Comparison of ENCODE assay signal across 16 mouse cellular contexts in the genomic region with DNA sequence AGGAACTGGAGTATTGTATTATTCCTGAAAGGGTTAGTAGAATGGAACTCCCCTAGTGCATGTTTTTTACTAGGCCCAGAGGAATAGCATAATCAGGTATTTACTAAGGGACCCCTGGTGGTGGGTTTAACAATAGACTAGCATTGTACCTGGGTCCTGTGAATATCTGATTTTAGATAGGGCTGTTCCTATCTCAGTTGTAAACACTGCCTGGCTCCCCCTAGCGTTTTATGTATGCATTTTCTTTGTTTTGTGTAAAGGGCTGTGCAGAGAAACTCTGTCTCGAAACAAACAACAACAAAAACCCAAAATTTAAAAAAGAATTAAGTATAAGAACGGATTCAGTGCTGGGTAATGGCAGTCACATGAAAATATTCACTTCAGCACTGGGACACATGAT. TPM values are rescaled to one million over a fixed set of nuclear protein-coding genes. Genes with fewer than 3 reads are reported as not detected.
DNase-seq lines count a peak whose midpoint lies in the region; ATAC-seq and TF ChIP-seq lines count a peak whose summit lies in the region.
"Had no signal": no experiment of that assay in that cellular context is flagged by ENCODE, and none has a peak within 500 bp of the region (broad histone marks: within the 10 kb centered on the region; RNA-seq: fewer than 3 reads in every experiment).

No protein-coding gene starts in this region.

- no peak overlapping the region for H3K4me3 ChIP-seq in forebrain, postnatal 0 days (ENCODE audit: low read depth, low read length)
- H3K4me3 ChIP-seq in forebrain, embryonic 15.5 days: no peak overlapping the region
- H3K4me3 ChIP-seq in liver, adult 2 months (ENCODE audit: insufficient read depth, low read depth, low read length): no peak overlapping the region
- no peak overlapping the region for H3K4me3 ChIP-seq in liver, embryonic 11.5 days (ENCODE audit: low read depth, low read length)
- H3K4me3 ChIP-seq: liver, embryonic 15.5 days had no signal

- no peak for DNase-seq in forebrain, postnatal 0 days
- DNase-seq in liver, adult 2 months (ENCODE audit: extremely low read depth, low read depth, low spot score): peak; percentile 24
- DNase-seq in liver, embryonic 11.5 days (ENCODE audit: low spot score): no peak
- DNase-seq in 416B (ENCODE audit: low read depth): peak; percentile 39
- DNase-seq in Patski (ENCODE audit: low read depth, low spot score): no peak
- DNase-seq in urinary bladder, adult 18-20 months (ENCODE audit: low spot score in 2 of 2): no peak
- DNase-seq: adrenal gland, adult 8-10 months had no signal

- no peak for TF ChIP-seq POLR2A in liver, adult 2 months (IDR thresholded peaks at IDR 0.05; ENCODE audit: extremely low read depth, insufficient read depth, low read length)

- no peaks in the 10 kb centered on the region for H3K27me3 ChIP-seq in forebrain, postnatal 0 days (ENCODE audit: insufficient read depth, low read length)
- no peaks in the 10 kb centered on the region for H3K27me3 ChIP-seq in forebrain, embryonic 15.5 days
- no peaks in the 10 kb centered on the region for H3K27me3 ChIP-seq in liver, adult 2 months (ENCODE audit: control insufficient read depth, insufficient read depth, low read length)
- no peaks in the 10 kb centered on the region for H3K27me3 ChIP-seq in liver, embryonic 11.5 days (replicated peaks; ENCODE audit: control insufficient read depth, insufficient read depth, low read length)
- no peaks in the 10 kb centered on the region for H3K27me3 ChIP-seq in Patski
- H3K27me3 ChIP-seq: liver, embryonic 15.5 days had no signal

- POLR2A ChIA-PET in Patski (lab: Charles Lee): no interaction called here

- H3K4me2 ChIP-seq in forebrain, postnatal 0 days (ENCODE audit: low read depth): no peak overlapping the region
- no peak overlapping the region for H3K4me2 ChIP-seq in forebrain, embryonic 15.5 days (replicated peaks)
- no peak overlapping the region for H3K4me2 ChIP-seq in liver, embryonic 11.5 days
- H3K4me2 ChIP-seq: heart, embryonic 11.5 days; hindbrain, embryonic 14.5 days; liver, embryonic 15.5 days had no signal

- peak; percentile 52; the same call in 1 of the 2 replicates for TF ChIP-seq CTCF in forebrain, postnatal 0 days (IDR thresholded peaks at IDR 0.05; ENCODE audit: low read depth)
- TF ChIP-seq CTCF in liver, adult 2 months (IDR thresholded peaks at IDR 0.05; ENCODE audit: low read depth, low read length): no peak
- peak; percentile 43 for TF ChIP-seq CTCF in Patski (IDR thresholded peaks at IDR 0.05)

- no peaks in the 10 kb centered on the region for H3K36me3 ChIP-seq in forebrain, postnatal 0 days (ENCODE audit: insufficient read depth)
- no peaks in the 10 kb centered on the region for H3K36me3 ChIP-seq in forebrain, embryonic 15.5 days
- no peaks in the 10 kb centered on the region for H3K36me3 ChIP-seq in liver, adult 2 months (ENCODE audit: control insufficient read depth, insufficient read depth, low read length)
- H3K36me3 ChIP-seq in liver, embryonic 11.5 days (ENCODE audit: control insufficient read depth, insufficient read depth, low read length): no peaks in the 10 kb centered on the region
- H3K36me3 ChIP-seq: G1E; liver, embryonic 15.5 days had no signal

- ATAC-seq in forebrain, postnatal 0 days: no peak
- ATAC-seq in forebrain, embryonic 15.5 days (replicated peaks): no peak
- no peak for ATAC-seq in liver, embryonic 11.5 days (replicated peaks; ENCODE audit: low FRiP score)
- ATAC-seq in Patski: no peak
- ATAC-seq in inflammation-experienced regulatory T-cells, adult 6 months: no peak

- no peaks in the 10 kb centered on the region for H3K79me2 ChIP-seq in liver, adult 2 months (ENCODE audit: control insufficient read depth, insufficient read depth, low read length)

- WGBS in forebrain, postnatal 0 days: 61% methylated on average over 3 of the region's 3 CpGs
- WGBS in forebrain, embryonic 15.5 days: 62% methylated on average over 3 of the region's 3 CpGs
- WGBS in liver, adult 2 months: 62% methylated on average over 3 of the region's 3 CpGs
- 65% methylated on average over 3 of the region's 3 CpGs for WGBS in liver, embryonic 11.5 days

- CTCF ChIA-PET in Patski (lab: Charles Lee): no interaction called here

- in situ Hi-C loops in Patski (cut with MboI; ENCODE audit: low pct_unique_long_range_greater_than_20kb): no loop called here

- H3K9ac ChIP-seq in forebrain, postnatal 0 days: no peak overlapping the region
- no peak overlapping the region for H3K9ac ChIP-seq in forebrain, embryonic 15.5 days (replicated peaks)
- H3K9ac ChIP-seq in liver, adult 2 months (ENCODE audit: low read depth, low read length): no peak overlapping the region
- no peak overlapping the region for H3K9ac ChIP-seq in liver, embryonic 11.5 days (ENCODE audit: low read depth, low read length)
- H3K9ac ChIP-seq: hindbrain, embryonic 14.5 days; liver, embryonic 15.5 days had no signal

- H3K9me3 ChIP-seq in forebrain, postnatal 0 days (ENCODE audit: low read length): no peaks in the 10 kb centered on the region
- no peaks in the 10 kb centered on the region for H3K9me3 ChIP-seq in forebrain, embryonic 15.5 days
- no peaks in the 10 kb centered on the region for H3K9me3 ChIP-seq in liver, embryonic 11.5 days (ENCODE audit: control insufficient read depth, low read length)
- H3K9me3 ChIP-seq: liver, embryonic 15.5 days had no signal

- H3K27ac ChIP-seq in forebrain, postnatal 0 days (ENCODE audit: low read depth, low read length): no peak overlapping the region
- no peak overlapping the region for H3K27ac ChIP-seq in forebrain, embryonic 15.5 days (replicated peaks)
- H3K27ac ChIP-seq in liver, adult 2 months (replicated peaks; ENCODE audit: insufficient read depth, low read depth, low read length): no peak overlapping the region
- H3K27ac ChIP-seq in liver, embryonic 11.5 days (ENCODE audit: low read depth, low read length): no peak overlapping the region
- H3K27ac ChIP-seq: hindbrain, embryonic 14.5 days; liver, embryonic 15.5 days had no signal

- H3K4me1 ChIP-seq in forebrain, postnatal 0 days (ENCODE audit: insufficient read depth): no peaks in the 10 kb centered on the region
- peaks cover 3% of the 10 kb centered on the region; the same call in 1 of the 2 replicates for H3K4me1 ChIP-seq in forebrain, embryonic 15.5 days
- no peaks in the 10 kb centered on the region for H3K4me1 ChIP-seq in liver, adult 2 months (ENCODE audit: control insufficient read depth, insufficient read depth, low read length)
- no peaks in the 10 kb centered on the region for H3K4me1 ChIP-seq in liver, embryonic 11.5 days (replicated peaks; ENCODE audit: control insufficient read depth, insufficient read depth, low read length)

RNA-seq across cellular contexts. Expression of gene Klrb1c, which starts 18.0 kb away (rescaled TPM):
- total RNA-seq in forebrain, postnatal 0 days (2014; rRNA removed): 0.08 and 0.24 TPM in 2 replicates
- polyA plus RNA-seq in forebrain, postnatal 0 days (2015; fragmentation: Nextera tagmentation; extraction: Ambion mirVana): 0.24 TPM in 1 of 2 replicates, not detected in the other
- polyA plus RNA-seq in forebrain, embryonic 15.5 days (2015; fragmentation: Nextera tagmentation; extraction: Ambion mirVana): not detected in 2 replicates
- 0.74 and 1.1 TPM in 2 replicates for total RNA-seq in liver, adult 2 months (2014; rRNA removed)
- polyA plus RNA-seq in liver, adult 2 months (2012; rRNA removed): 0.13 and 0.17 TPM in 2 replicates
- not detected in 2 replicates for polyA plus RNA-seq in liver, embryonic 11.5 days (2014; fragmentation: Nextera tagmentation; extraction: Ambion mirVana)
- polyA plus RNA-seq in Patski (2021): not detected
- under 1 TPM; 0.33 to 0.67 (median 0.34) TPM for polyA plus RNA-seq in inflammation-experienced regulatory T-cells, adult 6 months (2017; shearing (Covaris generic))
- total RNA-seq: layer of hippocampus, postnatal 14 days had no signal
- polyA plus RNA-seq: embryonic facial prominence, embryonic 14.5 days; frontal cortex, adult 2 months; G1E; heart, embryonic 11.5 days had no signal

RNA-seq across cellular contexts. Expression of gene Gm44511, which starts 19.1 kb away (rescaled TPM):
- not detected in 2 replicates for total RNA-seq in forebrain, postnatal 0 days (2014; rRNA removed)
- not detected in 2 replicates for polyA plus RNA-seq in forebrain, postnatal 0 days (2015; fragmentation: Nextera tagmentation; extraction: Ambion mirVana)
- not detected in 2 replicates for polyA plus RNA-seq in forebrain, embryonic 15.5 days (2015; fragmentation: Nextera tagmentation; extraction: Ambion mirVana)
- 0.37 TPM in 1 of 2 replicates, not detected in the other for total RNA-seq in liver, adult 2 months (2014; rRNA removed)
- not detected in 2 replicates for polyA plus RNA-seq in liver, adult 2 months (2012; rRNA removed)
- not detected in 2 replicates for polyA plus RNA-seq in liver, embryonic 11.5 days (2014; fragmentation: Nextera tagmentation; extraction: Ambion mirVana)
- polyA plus RNA-seq in Patski (2021): not detected
- not detected for polyA plus RNA-seq in inflammation-experienced regulatory T-cells, adult 6 months (2017; shearing (Covaris generic))
- total RNA-seq: G1E; layer of hippocampus, postnatal 14 days had no signal
- polyA plus RNA-seq: frontal cortex, adult 2 months; G1E; heart, embryonic 11.5 days; hindbrain, embryonic 14.5 days; liver, embryonic 15.5 days had no signal

RNA-seq across cellular contexts. Expression of gene Klrb1b, which starts 19.1 kb away (rescaled TPM):
- total RNA-seq in forebrain, postnatal 0 days (2014; rRNA removed): not detected in 2 replicates
- polyA plus RNA-seq in forebrain, postnatal 0 days (2015; fragmentation: Nextera tagmentation; extraction: Ambion mirVana): not detected in 2 replicates
- polyA plus RNA-seq in forebrain, embryonic 15.5 days (2015; fragmentation: Nextera tagmentation; extraction: Ambion mirVana): not detected in 2 replicates
- 0.07 and 0.09 TPM in 2 replicates for total RNA-seq in liver, adult 2 months (2014; rRNA removed)
- polyA plus RNA-seq in liver, adult 2 months (2012; rRNA removed): not detected in 2 replicates
- polyA plus RNA-seq in liver, embryonic 11.5 days (2014; fragmentation: Nextera tagmentation; extraction: Ambion mirVana): not detected in 2 replicates
- polyA plus RNA-seq in Patski (2021): not detected
- polyA plus RNA-seq in inflammation-experienced regulatory T-cells, adult 6 months (2017; shearing (Covaris generic)): under 1 TPM in 1 of 3 experiments, not detected in 2; 0.79 TPM
- total RNA-seq: layer of hippocampus, postnatal 14 days had no signal
- polyA plus RNA-seq: frontal cortex, adult 2 months; G1E; heart, embryonic 11.5 days; hindbrain, embryonic 14.5 days had no signal

Comparison
In these comparisons a context has a peak if more than half of its experiments do, and no peak if none do; other contexts are left out.
1. DNase-seq: peak in liver, adult 2 months (single experiment) and 416B (single experiment); none in forebrain, postnatal 0 days (single experiment), liver, embryonic 11.5 days (single experiment), Patski (single experiment) and urinary bladder, adult 18-20 months (0 of 2).